ENCODE assay signal across 8 mouse cellular contexts in the genomic region with DNA sequence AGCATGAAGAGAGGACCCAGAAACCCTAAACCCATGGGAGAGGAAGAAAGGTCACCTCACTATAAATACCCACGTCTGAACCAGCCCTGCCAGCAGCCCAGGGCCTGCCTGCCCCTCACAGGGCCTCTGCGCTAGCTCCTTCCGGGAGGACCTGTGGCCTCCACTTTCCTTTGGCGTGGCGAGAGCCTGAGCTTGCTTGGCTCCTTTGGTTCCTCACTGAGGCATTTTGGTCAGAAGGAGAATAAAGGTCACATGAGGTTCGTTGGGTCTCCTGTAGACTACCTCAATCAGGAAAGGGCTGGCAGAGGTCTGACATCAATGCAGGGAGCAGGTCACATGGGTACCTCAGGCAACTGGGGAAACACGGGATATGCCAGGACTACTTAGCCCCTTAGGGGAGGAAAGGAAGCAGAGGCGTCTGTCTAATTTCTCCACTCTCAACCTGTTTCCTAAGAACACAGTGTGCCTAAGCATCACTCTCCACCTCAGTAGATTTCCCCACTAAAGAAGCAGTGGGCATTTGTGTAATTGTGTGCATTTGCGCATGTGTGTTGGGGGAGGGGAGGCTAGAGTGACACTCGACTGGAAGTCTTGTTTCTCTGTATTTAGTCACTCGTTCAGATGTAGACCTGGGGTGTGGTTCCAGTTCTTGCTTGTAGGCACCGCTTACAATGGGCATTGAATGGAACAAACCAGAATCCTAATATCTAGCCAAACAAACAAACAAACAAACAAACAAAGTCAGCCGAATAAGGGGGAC. TPM values are rescaled to one million over a fixed set of nuclear protein-coding genes. Genes with fewer than 3 reads are reported as not detected.
DNase-seq lines count a peak whose midpoint lies in the region; ATAC-seq and TF ChIP-seq lines count a peak whose summit lies in the region.

No protein-coding gene starts in this region.

- H3K27ac ChIP-seq in lung, embryonic 16.5 days (ENCODE audit: low read length), result peak overlapping the region; percentile 36; the same call in 1 of the 2 replicates
- H3K27ac ChIP-seq in bone marrow, adult 2 months (ENCODE audit: control insufficient read depth, insufficient read depth, low read depth, low read length, poor library complexity), result peak overlapping the region; percentile 89
- H3K27ac ChIP-seq in heart, embryonic 14.5 days (replicated peaks in 1 of 2; ENCODE audit: control insufficient read depth in 1 of 2, insufficient read depth in 1 of 2, low read depth in 2 of 2, low read length in 2 of 2), result peak overlapping the region; percentile 77 to 80
- no peak overlapping the region for H3K27ac ChIP-seq in forebrain, postnatal 0 days (ENCODE audit: low read depth, low read length)

- no peak for DNase-seq in lung, postnatal 10 days
- peak; percentile 55 for DNase-seq in naive thymus-derived CD4-positive, alpha-beta T cell, adult 2 months (ENCODE audit: low read depth)
- DNase-seq in left cerebral cortex, postnatal 4 days, result no peak
- DNase-seq in adrenal gland, postnatal 10 days, result no peak
- DNase-seq in forebrain, postnatal 0 days, result no peak

- no peak overlapping the region for H3K4me2 ChIP-seq in lung, embryonic 16.5 days (ENCODE audit: low read depth, low read length)
- H3K4me2 ChIP-seq in heart, embryonic 14.5 days (ENCODE audit: low read length), result peak overlapping the region; percentile 52
- H3K4me2 ChIP-seq in forebrain, postnatal 0 days (ENCODE audit: low read depth), result no peak overlapping the region

- intact Hi-C loops in left cerebral cortex, postnatal 4 days (cut with DNase I), result no loop called here

- no peak overlapping the region for H3K9ac ChIP-seq in lung, embryonic 16.5 days (ENCODE audit: low read length)
- peak overlapping the region; percentile 60; the same call in 1 of the 2 replicates for H3K9ac ChIP-seq in heart, embryonic 14.5 days (ENCODE audit: low read length)
- no peak overlapping the region for H3K9ac ChIP-seq in forebrain, postnatal 0 days

- no peak for ATAC-seq in lung, embryonic 16.5 days (ENCODE audit: low read depth)
- ATAC-seq in heart, embryonic 14.5 days (ENCODE audit: insufficient number of reproducible peaks, insufficient read depth, low FRiP score, low read depth), result no peak
- no peak for ATAC-seq in forebrain, postnatal 0 days

- no peaks in the 10 kb centered on the region for H3K27me3 ChIP-seq in lung, embryonic 16.5 days (ENCODE audit: control insufficient read depth, insufficient read depth, low read depth, low read length)
- H3K27me3 ChIP-seq in heart, embryonic 14.5 days (ENCODE audit: control insufficient read depth, insufficient read depth, low read length), result no peaks in the 10 kb centered on the region
- H3K27me3 ChIP-seq in forebrain, postnatal 0 days (ENCODE audit: insufficient read depth, low read length), result no peaks in the 10 kb centered on the region

- no peaks in the 10 kb centered on the region for H3K36me3 ChIP-seq in lung, embryonic 16.5 days (ENCODE audit: control insufficient read depth, insufficient read depth, low read length)
- H3K36me3 ChIP-seq in heart, embryonic 14.5 days (ENCODE audit: control insufficient read depth, insufficient read depth, low read length), result peaks cover 46% of the 10 kb centered on the region
- no peaks in the 10 kb centered on the region for H3K36me3 ChIP-seq in forebrain, postnatal 0 days (ENCODE audit: insufficient read depth)

- no peak for TF ChIP-seq CTCF in bone marrow, adult 2 months (IDR thresholded peaks at IDR 0.05; ENCODE audit: control insufficient read depth, insufficient read depth, low read length)
- TF ChIP-seq CTCF in forebrain, postnatal 0 days (IDR thresholded peaks at IDR 0.05; ENCODE audit: low read depth), result no peak

- peaks cover 30% of the 10 kb centered on the region for H3K4me1 ChIP-seq in lung, embryonic 16.5 days (replicated peaks; ENCODE audit: control insufficient read depth, insufficient read depth, low read length)
- H3K4me1 ChIP-seq in bone marrow, adult 2 months (ENCODE audit: control insufficient read depth, insufficient read depth, low read length), result peaks cover 5% of the 10 kb centered on the region
- H3K4me1 ChIP-seq in heart, embryonic 14.5 days (ENCODE audit: control insufficient read depth in 2 of 2, insufficient read depth in 2 of 2, low read length in 2 of 2), result peaks cover 36 to 55% of the 10 kb centered on the region in 2 experiments
- H3K4me1 ChIP-seq in forebrain, postnatal 0 days (ENCODE audit: insufficient read depth), result no peaks in the 10 kb centered on the region

- TF ChIP-seq POLR2A in bone marrow, adult 2 months (IDR thresholded peaks at IDR 0.05; ENCODE audit: borderline replicate concordance, control insufficient read depth, low read depth, low read length), result no peak

- WGBS in lung, embryonic 16.5 days, result 52% methylated on average over 13 of the region's 13 CpGs
- WGBS in bone marrow, adult 2 months, result 30% methylated on average over 13 of the region's 13 CpGs
- 29% methylated on average over 13 of the region's 13 CpGs for WGBS in heart, embryonic 14.5 days
- 70% methylated on average over 13 of the region's 13 CpGs for WGBS in forebrain, postnatal 0 days

- no peaks in the 10 kb centered on the region for H3K9me3 ChIP-seq in lung, embryonic 16.5 days (ENCODE audit: control insufficient read depth, low read length)
- no peaks in the 10 kb centered on the region for H3K9me3 ChIP-seq in heart, embryonic 14.5 days (ENCODE audit: control insufficient read depth, low read length)
- H3K9me3 ChIP-seq in forebrain, postnatal 0 days (ENCODE audit: low read length), result no peaks in the 10 kb centered on the region

- no peak overlapping the region for H3K4me3 ChIP-seq in lung, embryonic 16.5 days (ENCODE audit: low read length)
- no peak overlapping the region for H3K4me3 ChIP-seq in bone marrow, adult 2 months (replicated peaks; ENCODE audit: control insufficient read depth, low read depth, low read length)
- H3K4me3 ChIP-seq in heart, embryonic 14.5 days (ENCODE audit: control insufficient read depth in 1 of 2, insufficient read depth in 1 of 2, low read depth in 1 of 2, low read length in 2 of 2), result peak overlapping the region in 1 of 2 experiments; percentile 6; a peak in 1 of 4 replicates
- H3K4me3 ChIP-seq in forebrain, postnatal 0 days (ENCODE audit: low read depth, low read length), result no peak overlapping the region

RNA-seq across cellular contexts. Expression of gene Apobec2, which starts 5.6 kb away (rescaled TPM):
- 9.9 and 10.5 TPM in 2 replicates for polyA plus RNA-seq in lung, embryonic 16.5 days (2015; fragmentation: Nextera tagmentation; extraction: Ambion mirVana)
- 0.92 TPM in 1 of 2 replicates, not detected in the other for polyA plus RNA-seq in bone marrow, adult 2 months (2011; ENCODE audit: insufficient read depth, insufficient read length, low replicate concordance, missing spikeins)
- 233 and 243 TPM in 2 replicates for polyA plus RNA-seq in heart, embryonic 14.5 days (2014; fragmentation: Nextera tagmentation; extraction: Ambion mirVana)
- under 1 TPM in 1 of 2 experiments, not detected in 1; 0.58 TPM for total RNA-seq in left cerebral cortex, postnatal 4 days (2021)
- 10 to 100 TPM; 15.9 to 51.1 TPM for total RNA-seq in adrenal gland, postnatal 10 days (2021)
- total RNA-seq in forebrain, postnatal 0 days (2014; rRNA removed), result 0.43 and 1.1 TPM in 2 replicates
- 0.23 and 0.50 TPM in 2 replicates for polyA plus RNA-seq in forebrain, postnatal 0 days (2015; fragmentation: Nextera tagmentation; extraction: Ambion mirVana)

RNA-seq across cellular contexts. Expression of gene Oard1, which starts 17.4 kb away (rescaled TPM):
- 67.8 and 68.4 TPM in 2 replicates for polyA plus RNA-seq in lung, embryonic 16.5 days (2015; fragmentation: Nextera tagmentation; extraction: Ambion mirVana)
- 36.6 and 44.1 TPM in 2 replicates for polyA plus RNA-seq in bone marrow, adult 2 months (2011; ENCODE audit: insufficient read depth, insufficient read length, low replicate concordance, missing spikeins)
- 42.6 and 46.4 TPM in 2 replicates for polyA plus RNA-seq in heart, embryonic 14.5 days (2014; fragmentation: Nextera tagmentation; extraction: Ambion mirVana)
- 10 to 100 TPM; 10.3 to 11.9 TPM for total RNA-seq in left cerebral cortex, postnatal 4 days (2021)
- total RNA-seq in adrenal gland, postnatal 10 days (2021), result 10 to 100 TPM; 19.1 to 22.8 TPM
- total RNA-seq in forebrain, postnatal 0 days (2014; rRNA removed), result 18.7 and 21.0 TPM in 2 replicates
- polyA plus RNA-seq in forebrain, postnatal 0 days (2015; fragmentation: Nextera tagmentation; extraction: Ambion mirVana), result 36.0 and 40.0 TPM in 2 replicates

RNA-seq across cellular contexts. Expression of gene Nfya, which starts 17.5 kb away (rescaled TPM):
- 18.1 and 19.7 TPM in 2 replicates for polyA plus RNA-seq in lung, embryonic 16.5 days (2015; fragmentation: Nextera tagmentation; extraction: Ambion mirVana)
- polyA plus RNA-seq in bone marrow, adult 2 months (2011; ENCODE audit: insufficient read depth, insufficient read length, low replicate concordance, missing spikeins), result 24.2 and 28.6 TPM in 2 replicates
- 13.5 and 16.2 TPM in 2 replicates for polyA plus RNA-seq in heart, embryonic 14.5 days (2014; fragmentation: Nextera tagmentation; extraction: Ambion mirVana)
- 10 to 100 TPM; 60.9 to 70.9 TPM for total RNA-seq in left cerebral cortex, postnatal 4 days (2021)
- 10 to 100 TPM; 31.0 to 31.3 TPM for total RNA-seq in adrenal gland, postnatal 10 days (2021)
- total RNA-seq in forebrain, postnatal 0 days (2014; rRNA removed), result 25.2 and 35.0 TPM in 2 replicates
- polyA plus RNA-seq in forebrain, postnatal 0 days (2015; fragmentation: Nextera tagmentation; extraction: Ambion mirVana), result 6.3 and 6.6 TPM in 2 replicates

RNA-seq across cellular contexts. Expression of gene Tspo2, which starts 24.2 kb away (rescaled TPM):
- polyA plus RNA-seq in lung, embryonic 16.5 days (2015; fragmentation: Nextera tagmentation; extraction: Ambion mirVana), result 2.6 and 3.2 TPM in 2 replicates
- 307 and 314 TPM in 2 replicates for polyA plus RNA-seq in bone marrow, adult 2 months (2011; ENCODE audit: insufficient read depth, insufficient read length, low replicate concordance, missing spikeins)
- polyA plus RNA-seq in heart, embryonic 14.5 days (2014; fragmentation: Nextera tagmentation; extraction: Ambion mirVana), result 3.6 and 5.0 TPM in 2 replicates
- total RNA-seq in left cerebral cortex, postnatal 4 days (2021), result under 1 TPM in 1 of 2 experiments, not detected in 1; 0.10 TPM
- total RNA-seq in adrenal gland, postnatal 10 days (2021), result 1 to 10 TPM; 1.5 to 2.1 TPM
- 0.31 TPM in 1 of 2 replicates, not detected in the other for total RNA-seq in forebrain, postnatal 0 days (2014; rRNA removed)
- 0.47 and 0.82 TPM in 2 replicates for polyA plus RNA-seq in forebrain, postnatal 0 days (2015; fragmentation: Nextera tagmentation; extraction: Ambion mirVana)

RNA-seq across cellular contexts. Expression of gene Unc5cl, which starts 27.5 kb away (rescaled TPM):
- polyA plus RNA-seq in lung, embryonic 16.5 days (2015; fragmentation: Nextera tagmentation; extraction: Ambion mirVana), result 2.7 and 3.6 TPM in 2 replicates
- 4.3 and 4.7 TPM in 2 replicates for polyA plus RNA-seq in bone marrow, adult 2 months (2011; ENCODE audit: insufficient read depth, insufficient read length, low replicate concordance, missing spikeins)
- 0.43 TPM in 1 of 2 replicates, not detected in the other for polyA plus RNA-seq in heart, embryonic 14.5 days (2014; fragmentation: Nextera tagmentation; extraction: Ambion mirVana)
- under 1 TPM; 0.20 to 0.22 TPM for total RNA-seq in left cerebral cortex, postnatal 4 days (2021)
- under 1 TPM in 1 of 2 experiments, not detected in 1; 0.21 TPM for total RNA-seq in adrenal gland, postnatal 10 days (2021)
- not detected in 2 replicates for total RNA-seq in forebrain, postnatal 0 days (2014; rRNA removed)
- polyA plus RNA-seq in forebrain, postnatal 0 days (2015; fragmentation: Nextera tagmentation; extraction: Ambion mirVana), result 0.14 and 0.56 TPM in 2 replicates

Comparison
In these comparisons a context has a peak if more than half of its experiments do, and no peak if none do; other contexts are left out.
1. RNA of gene Apobec2, which starts 5.6 kb away (polyA plus RNA-seq): 233 to 243 TPM in heart, embryonic 14.5 days; 9.9 to 10.5 TPM in lung, embryonic 16.5 days, 0.23 to 0.50 TPM in forebrain, postnatal 0 days and 0.92 TPM in bone marrow, adult 2 months; every median in the first group is over 10 times any median in the second.